Mouse (Mus musculus) lung, embryonic 14.5 days (tissue): ENCODE results near the gene Dixdc1. TPM values are rescaled to one million over a fixed set of nuclear protein-coding genes. Genes with fewer than 3 reads are reported as not detected.

Source experiments
- ATAC-seq: fragments of 200-750 bp; cut with Nextera tagmentation; 2 replicates; pipeline ENCODE4 v1.8.0; 2017; ENCODE audit warnings: mild to moderate bottlenecking, moderate TSS enrichment, moderate library complexity; ENCODE audit not compliant: insufficient read depth
- DNase-seq: peaks from one replicate; pipeline ENCODE4 v3.0.0-alpha.2; 2015
- H3K27ac ChIP-seq: fragments of 300-500 bp; sonication (generic); 2 replicates; pipeline ENCODE4 v1.5.1; 2014; ENCODE audit warnings: low read depth, mild to moderate bottlenecking, moderate library complexity
- H3K27me3 ChIP-seq: fragments of 300-500 bp; sonication (generic); 2 replicates; pipeline ENCODE4 v1.6.1; 2014; ENCODE audit warnings: low read length, control low read depth; ENCODE audit not compliant: insufficient read depth
- H3K36me3 ChIP-seq: fragments of 300-500 bp; sonication (generic); 2 replicates; pipeline ENCODE4 v1.6.1; 2014; ENCODE audit warnings: control low read depth; ENCODE audit not compliant: insufficient read depth
- H3K4me1 ChIP-seq: fragments of 300-500 bp; sonication (generic); 2 replicates; pipeline ENCODE4 v1.6.1; 2014; ENCODE audit warnings: antibody characterized with exemption, control low read depth; ENCODE audit not compliant: insufficient read depth
- H3K4me2 ChIP-seq: fragments of 300-500 bp; sonication (generic); 2 replicates; pipeline ENCODE4 v1.6.1; 2014; ENCODE audit warnings: mild to moderate bottlenecking
- H3K4me3 ChIP-seq: fragments of 300-500 bp; sonication (generic); 2 replicates; pipeline ENCODE4 v1.5.1; 2014; ENCODE audit warnings: low read depth, low read length
- H3K9ac ChIP-seq: fragments of 300-500 bp; sonication (generic); 2 replicates; pipeline ENCODE4 v1.6.1; 2014
- H3K9me3 ChIP-seq: fragments of 300-500 bp; sonication (generic); 2 replicates; pipeline ENCODE4 v1.6.1; 2016; ENCODE audit warnings: low read depth, low read length, control low read depth
- CTCF ChIP-seq: IDR thresholded peaks from 2 replicates; pipeline ENCODE4 v1.5.1; 2016; ENCODE audit warnings: antibody characterized with exemption, low read depth
- WGBS: fragments of 180-500 bp; shearing (Covaris S2); extraction: QIAGEN DNeasy Blood & Tissue Kit; methylation state at CpG from one replicate; pipeline ENCODE4 v1.1.7; 2014; 5-methylcytosine and 5-hydroxymethylcytosine counted together
- polyA plus RNA-seq: library from polyadenylated mRNA; unstranded; fragments of >200 nt; fragmentation: Nextera tagmentation; extraction: Ambion mirVana; gene quantifications from 2 replicates; pipeline ENCODE4 v1.2.1, GENCODE M21; 2014

Dixdc1 gene
- polyA plus RNA-seq, 1 experiment from 2014 or later, result 11.6 TPM

DNA sequence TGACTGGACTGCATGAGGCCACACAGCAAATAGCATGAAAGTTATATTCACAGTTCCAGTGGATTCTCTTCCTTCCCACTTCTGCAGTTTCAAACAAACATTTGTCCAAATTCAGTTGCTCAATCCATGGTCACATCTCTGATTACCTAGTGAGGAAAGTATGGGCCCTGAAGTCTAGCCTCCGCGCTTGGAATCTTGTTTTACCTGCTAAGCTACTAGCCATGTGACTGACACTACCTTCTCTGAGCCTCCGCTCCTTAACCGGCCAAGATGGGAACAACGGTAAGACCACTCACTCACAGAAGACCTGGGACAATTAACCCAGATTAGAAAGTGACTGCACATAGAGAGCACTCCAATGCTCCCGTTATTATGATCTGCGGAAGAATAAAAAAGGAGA, 6.5 kb upstream of the Dixdc1 start:
- peak overlapping the region; percentile 59 for H3K9ac ChIP-seq
- H3K4me2 ChIP-seq, result peak overlapping the region; percentile 66
- H3K27ac ChIP-seq, result peak overlapping the region; percentile 89
- no peaks in the 10 kb centered on the region for H3K9me3 ChIP-seq
- WGBS, result 16% methylated on average over 7 of the region's 7 CpGs
- 0 out of 2 replicates have a peak, but pooled peaks cover 6% of the 10 kb centered on the region for H3K4me1 ChIP-seq
- no peaks in the 10 kb centered on the region for H3K36me3 ChIP-seq
- ATAC-seq (peak; percentile 72), DNase-seq (peak; percentile 66)
- no peak for TF ChIP-seq CTCF
- H3K4me3 ChIP-seq, result peak overlapping the region; percentile 45
- no peaks in the 10 kb centered on the region for H3K27me3 ChIP-seq

DNA sequence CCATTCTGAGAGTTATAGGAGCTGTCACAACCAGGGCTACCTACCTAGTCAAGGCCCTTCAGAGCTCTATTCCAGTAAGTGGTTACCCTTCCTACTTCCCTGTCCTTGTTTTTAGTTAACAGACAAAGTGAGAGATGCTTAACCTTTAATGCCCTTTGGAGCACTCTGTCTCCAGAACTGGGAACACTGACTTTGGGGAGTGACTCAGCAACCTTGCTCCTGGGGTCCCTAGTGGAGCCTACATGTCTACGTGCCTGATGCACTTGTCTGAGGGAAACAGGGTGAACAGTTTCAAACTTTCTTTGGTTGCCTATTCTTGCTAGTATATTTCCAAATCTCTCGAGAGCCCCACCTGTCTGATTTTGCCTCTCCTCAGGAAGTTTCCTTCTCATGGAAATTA, 3.4 kb upstream of the Dixdc1 start:
- no peaks in the 10 kb centered on the region for H3K36me3 ChIP-seq
- WGBS, result 71% methylated on average over 2 of the region's 2 CpGs
- no peak for DNase-seq
- no peaks in the 10 kb centered on the region for H3K27me3 ChIP-seq
- H3K9me3 ChIP-seq, result no peaks in the 10 kb centered on the region
- H3K9ac ChIP-seq, result no peak overlapping the region
- H3K4me2 ChIP-seq, result no peak overlapping the region
- peaks cover 6% of the 10 kb centered on the region; the same call in 1 of the 2 replicates for H3K4me1 ChIP-seq
- H3K27ac ChIP-seq, result no peak overlapping the region
- no peak for TF ChIP-seq CTCF
- H3K4me3 ChIP-seq, result no peak overlapping the region
- no peak for ATAC-seq

- H3K27me3 ChIP-seq, result no peaks in the 10 kb centered on the region
- no peak overlapping the region for H3K27ac ChIP-seq
- WGBS, result 75% methylated on average over 3 of the region's 3 CpGs
- H3K4me3 ChIP-seq, result no peak overlapping the region
- ATAC-seq (no peak), DNase-seq (no peak)
- no peak for TF ChIP-seq CTCF
- no peaks in the 10 kb centered on the region for H3K9me3 ChIP-seq
- H3K4me2 ChIP-seq, result no peak overlapping the region
- H3K4me1 ChIP-seq, result peaks cover 6% of the 10 kb centered on the region; the same call in 1 of the 2 replicates
- no peak overlapping the region for H3K9ac ChIP-seq
- H3K36me3 ChIP-seq, result no peaks in the 10 kb centered on the region
Observed at GRCm38 (mm10) chr9:50742261-50742660, 2.9 kb upstream of the Dixdc1 start.

DNA sequence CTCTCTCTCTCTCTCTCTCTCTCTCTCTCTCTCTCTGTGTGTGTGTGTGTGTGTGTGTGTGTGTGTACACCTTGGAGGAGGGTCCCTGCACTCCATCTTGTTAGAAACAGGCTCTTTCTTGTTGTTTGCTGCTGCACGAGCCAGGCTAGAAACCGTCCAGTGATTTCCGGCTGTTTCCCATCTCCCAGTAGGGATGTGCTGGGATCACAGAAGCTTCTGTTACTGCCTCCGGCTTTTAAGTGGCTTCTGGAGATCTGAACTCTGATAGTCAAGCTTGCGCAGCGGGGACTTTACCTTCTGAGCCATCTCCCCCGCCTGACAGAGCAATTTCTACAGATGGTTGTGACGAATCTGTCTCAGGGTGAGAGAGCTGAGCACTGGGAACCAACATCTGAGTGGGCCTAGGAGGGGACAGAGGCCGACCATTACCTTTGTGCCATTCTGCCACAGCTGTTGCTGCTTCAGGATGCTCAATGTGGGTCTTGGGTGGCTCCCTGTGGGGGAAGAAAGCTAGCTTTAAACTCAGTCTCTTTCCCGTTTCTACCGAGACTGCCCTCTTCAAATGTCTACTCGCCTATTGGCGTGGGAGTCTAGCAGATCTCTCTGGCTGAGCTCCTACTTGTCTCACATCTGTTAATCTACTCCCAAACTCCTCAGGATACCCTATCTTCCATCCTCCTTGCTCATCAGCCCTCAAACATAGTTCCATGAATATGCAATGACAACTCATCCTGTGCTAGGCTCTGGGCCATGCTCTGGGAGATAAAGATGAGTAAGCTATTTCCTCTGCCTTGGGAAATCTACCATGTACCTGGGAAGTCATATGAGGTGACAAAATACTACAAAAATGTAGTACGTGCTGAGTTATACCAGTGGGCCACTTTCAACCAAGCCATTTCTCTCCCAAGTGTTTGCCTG, 1.8 kb upstream of the Dixdc1 start:
- no peak overlapping the region for H3K4me3 ChIP-seq
- ATAC-seq (no peak), DNase-seq (no peak)
- no peak overlapping the region for H3K27ac ChIP-seq
- H3K4me2 ChIP-seq, result no peak overlapping the region
- H3K27me3 ChIP-seq, result no peaks in the 10 kb centered on the region
- 83% methylated on average over 14 of the region's 14 CpGs for WGBS
- H3K36me3 ChIP-seq, result no peaks in the 10 kb centered on the region
- no peaks in the 10 kb centered on the region for H3K9me3 ChIP-seq
- no peak for TF ChIP-seq CTCF
- no peak overlapping the region for H3K9ac ChIP-seq
- H3K4me1 ChIP-seq, result peaks cover 5% of the 10 kb centered on the region; the same call in 1 of the 2 replicates

GRCm38 (mm10) chr9:50734989-50735388, 4.3 kb downstream of the Dixdc1 start:
- peak; percentile 86 for TF ChIP-seq CTCF
- no peak overlapping the region for H3K9ac ChIP-seq
- no peaks in the 10 kb centered on the region; the same call in 1 of the 2 replicates for H3K4me1 ChIP-seq
- no peaks in the 10 kb centered on the region for H3K27me3 ChIP-seq
- no peak overlapping the region for H3K27ac ChIP-seq
- H3K36me3 ChIP-seq, result no peaks in the 10 kb centered on the region
- ATAC-seq (no peak), DNase-seq (peak; percentile 78)
- H3K9me3 ChIP-seq, result no peaks in the 10 kb centered on the region
- 4% methylated on average over 9 of the region's 9 CpGs for WGBS
- no peak overlapping the region for H3K4me3 ChIP-seq
- H3K4me2 ChIP-seq, result no peak overlapping the region

DNA sequence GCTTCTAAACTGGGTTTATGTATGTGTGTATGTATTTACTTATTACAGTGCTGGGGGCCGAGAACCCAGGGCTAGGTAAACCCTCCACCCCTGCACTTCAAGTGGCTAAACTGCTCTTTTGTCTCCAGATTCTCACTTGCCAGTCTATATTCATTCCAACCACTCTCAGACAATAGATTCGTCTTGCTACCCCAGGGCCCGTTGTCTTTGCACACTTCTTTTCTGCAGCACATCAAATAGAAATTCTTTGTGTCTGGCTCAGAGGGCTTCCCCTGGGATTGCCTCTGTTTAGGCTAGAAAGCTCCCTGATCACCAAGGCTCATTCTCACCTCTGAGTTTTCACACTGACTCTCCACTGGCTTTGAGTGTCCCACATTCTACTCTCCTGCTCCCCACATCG, 6.8 kb downstream of the Dixdc1 start:
- no peak overlapping the region for H3K4me2 ChIP-seq
- H3K4me1 ChIP-seq, result peaks cover 2% of the 10 kb centered on the region; the same call in 1 of the 2 replicates
- H3K9ac ChIP-seq, result no peak overlapping the region
- no peaks in the 10 kb centered on the region for H3K27me3 ChIP-seq
- no peak for TF ChIP-seq CTCF
- no peak overlapping the region for H3K27ac ChIP-seq
- 26% methylated on average over 4 of the region's 4 CpGs for WGBS
- ATAC-seq (no peak), DNase-seq (no peak)
- no peak overlapping the region for H3K4me3 ChIP-seq
- no peaks in the 10 kb centered on the region for H3K36me3 ChIP-seq
- no peaks in the 10 kb centered on the region for H3K9me3 ChIP-seq

- no peak for TF ChIP-seq CTCF
- H3K36me3 ChIP-seq, result no peaks in the 10 kb centered on the region
- DNase-seq (no peak), ATAC-seq (no peak)
- WGBS, result 41% methylated on average over 4 of the region's 4 CpGs
- no peaks in the 10 kb centered on the region for H3K9me3 ChIP-seq
- no peak overlapping the region for H3K27ac ChIP-seq
- H3K4me3 ChIP-seq, result no peak overlapping the region
- H3K4me2 ChIP-seq, result no peak overlapping the region
- no peak overlapping the region for H3K9ac ChIP-seq
- peaks cover 8% of the 10 kb centered on the region; the same call in 1 of the 2 replicates for H3K4me1 ChIP-seq
- H3K27me3 ChIP-seq, result no peaks in the 10 kb centered on the region
Observed at GRCm38 (mm10) chr9:50729600-50729999, 9.7 kb downstream of the Dixdc1 start.
